Comparison of ENCODE assay signal across 30 mouse cellular contexts in genomic region chr2:141180656-141181055, GRCm38 (mm10).
A peak's percentile ranks its signal among the peaks of the same experiment; 100 is the strongest.
DNase-seq lines count a peak whose midpoint lies in the region; ATAC-seq and TF ChIP-seq lines count a peak whose summit lies in the region.
"Had no signal": no experiment of that assay in that cellular context is flagged by ENCODE, and none has a peak within 500 bp of the region (broad histone marks: within the 10 kb centered on the region; RNA-seq: fewer than 3 reads in every experiment).

No protein-coding gene starts in this region.

- no peak overlapping the region for H3K9ac ChIP-seq in embryonic facial prominence, embryonic 14.5 days (ENCODE audit: low read depth, low read length)
- no peak overlapping the region for H3K9ac ChIP-seq in midbrain, embryonic 16.5 days (ENCODE audit: low read depth, low read length)
- H3K9ac ChIP-seq: embryonic facial prominence, embryonic 15.5 days; heart, embryonic 12.5 days; heart, embryonic 15.5 days; hindbrain, embryonic 14.5 days had no signal

- no peak overlapping the region for H3K4me3 ChIP-seq in embryonic facial prominence, embryonic 14.5 days (ENCODE audit: low read depth, low read length)
- H3K4me3 ChIP-seq in embryonic facial prominence, embryonic 10.5 days: no peak overlapping the region
- H3K4me3 ChIP-seq in midbrain, embryonic 16.5 days (ENCODE audit: low read depth, low read length): no peak overlapping the region
- H3K4me3 ChIP-seq in midbrain, embryonic 10.5 days: no peak overlapping the region
- H3K4me3 ChIP-seq: embryonic facial prominence, embryonic 15.5 days; heart, embryonic 12.5 days; heart, embryonic 15.5 days had no signal

- no peaks in the 10 kb centered on the region for H3K36me3 ChIP-seq in embryonic facial prominence, embryonic 14.5 days (ENCODE audit: control insufficient read depth, insufficient read depth, low read length)
- H3K36me3 ChIP-seq in embryonic facial prominence, embryonic 10.5 days (replicated peaks): no peaks in the 10 kb centered on the region
- H3K36me3 ChIP-seq in midbrain, embryonic 16.5 days (ENCODE audit: control insufficient read depth, insufficient read depth, low read length): no peaks in the 10 kb centered on the region
- H3K36me3 ChIP-seq in midbrain, embryonic 10.5 days: no peaks in the 10 kb centered on the region
- H3K36me3 ChIP-seq: embryonic facial prominence, embryonic 15.5 days; G1E; heart, embryonic 12.5 days; heart, embryonic 15.5 days had no signal

- peak; percentile 36 for DNase-seq in embryonic facial prominence, embryonic 14.5 days (ENCODE audit: low spot score)
- no peak for DNase-seq in embryonic facial prominence, embryonic 10.5 days (ENCODE audit: low spot score)
- peak; percentile 3 for DNase-seq in layer of hippocampus, adult 9-10 months (ENCODE audit: low spot score)
- DNase-seq in layer of hippocampus, adult 8-10 months (ENCODE audit: low spot score in 2 of 2): no peak
- no peak for DNase-seq in midbrain, embryonic 10.5 days (ENCODE audit: low spot score)
- peak; percentile 72 for DNase-seq in brain, embryonic 14.5 days (ENCODE audit: low read depth)
- DNase-seq in kidney, adult 8-10 months: no peak
- DNase-seq: adrenal gland, adult 8-10 months; adrenal gland, postnatal 25 days; B cell, adult 2 months; cerebellum, adult 11 months; cerebellum, adult 2 months; cerebellum, postnatal 10 days; cerebellum, postnatal 36 days; embryo, embryonic 11 days; gastrocnemius, postnatal 25 days; heart, adult 18-20 months; heart, postnatal 10 days; heart, postnatal 36 days had no signal

- no peak overlapping the region for H3K4me2 ChIP-seq in embryonic facial prominence, embryonic 14.5 days (ENCODE audit: low read depth, low read length)
- no peak overlapping the region for H3K4me2 ChIP-seq in midbrain, embryonic 16.5 days (ENCODE audit: low read length)
- H3K4me2 ChIP-seq: embryonic facial prominence, embryonic 15.5 days; heart, embryonic 12.5 days; heart, embryonic 15.5 days; hindbrain, embryonic 14.5 days had no signal

- H3K27me3 ChIP-seq in embryonic facial prominence, embryonic 14.5 days (replicated peaks; ENCODE audit: control insufficient read depth, insufficient read depth, low read length): no peaks in the 10 kb centered on the region
- no peaks in the 10 kb centered on the region for H3K27me3 ChIP-seq in embryonic facial prominence, embryonic 10.5 days (replicated peaks; ENCODE audit: low read depth, poor library complexity, severe bottlenecking)
- H3K27me3 ChIP-seq in midbrain, embryonic 16.5 days (ENCODE audit: control insufficient read depth, insufficient read depth, low read depth, low read length): no peaks in the 10 kb centered on the region
- no peaks in the 10 kb centered on the region for H3K27me3 ChIP-seq in midbrain, embryonic 10.5 days (ENCODE audit: low read depth, poor library complexity, severe bottlenecking)
- H3K27me3 ChIP-seq: CH12.LX; embryonic facial prominence, embryonic 15.5 days; heart, embryonic 12.5 days; heart, embryonic 15.5 days had no signal

- WGBS in embryonic facial prominence, embryonic 14.5 days: 27% methylated on average over 1 of the region's 1 CpGs
- WGBS in embryonic facial prominence, embryonic 10.5 days: 36% methylated on average over 1 of the region's 1 CpGs
- WGBS in midbrain, embryonic 16.5 days: 47% methylated on average over 1 of the region's 1 CpGs
- WGBS in midbrain, embryonic 10.5 days: 76% methylated on average over 1 of the region's 1 CpGs

- no peak for TF ChIP-seq POLR2A in brain, embryonic 14.5 days (IDR thresholded peaks at IDR 0.05; ENCODE audit: borderline replicate concordance, extremely low read depth, insufficient read depth, insufficient read length, poor library complexity, severe bottlenecking)

- ATAC-seq in embryonic facial prominence, embryonic 14.5 days (ENCODE audit: low read depth): no peak
- 0 out of 2 replicates have a peak, but pooled peaks have one; percentile 58 for ATAC-seq in midbrain, embryonic 16.5 days
- ATAC-seq: activated CD4-positive, CD25-positive, alpha-beta regulatory T cell, adult 4 months; hindbrain, postnatal 0 days; inflammation-experienced regulatory T-cells, adult 6 months; intestine, embryonic 16.5 days had no signal

- no peak for TF ChIP-seq CTCF in brain, embryonic 14.5 days (IDR thresholded peaks at IDR 0.05; ENCODE audit: borderline replicate concordance, extremely low read depth, insufficient read depth, insufficient read length)

- H3K4me1 ChIP-seq in embryonic facial prominence, embryonic 14.5 days (ENCODE audit: control insufficient read depth, insufficient read depth, low read length): no peaks in the 10 kb centered on the region
- no peaks in the 10 kb centered on the region for H3K4me1 ChIP-seq in embryonic facial prominence, embryonic 10.5 days
- no peaks in the 10 kb centered on the region for H3K4me1 ChIP-seq in midbrain, embryonic 16.5 days (ENCODE audit: control insufficient read depth, insufficient read depth, low read length)
- peaks cover 5% of the 10 kb centered on the region; the same call in 1 of the 2 replicates for H3K4me1 ChIP-seq in midbrain, embryonic 10.5 days
- H3K4me1 ChIP-seq: embryonic facial prominence, embryonic 15.5 days; heart, embryonic 12.5 days; heart, embryonic 15.5 days had no signal

- no peak overlapping the region for H3K27ac ChIP-seq in embryonic facial prominence, embryonic 14.5 days (replicated peaks; ENCODE audit: low read depth, low read length)
- no peak overlapping the region for H3K27ac ChIP-seq in embryonic facial prominence, embryonic 10.5 days (replicated peaks)
- no peak overlapping the region for H3K27ac ChIP-seq in midbrain, embryonic 16.5 days (ENCODE audit: low read length)
- no peak overlapping the region for H3K27ac ChIP-seq in midbrain, embryonic 10.5 days (replicated peaks)
- H3K27ac ChIP-seq: embryonic facial prominence, embryonic 15.5 days; heart, embryonic 15.5 days; hindbrain, embryonic 14.5 days; hindbrain, postnatal 0 days had no signal

- no peaks in the 10 kb centered on the region for H3K9me3 ChIP-seq in embryonic facial prominence, embryonic 14.5 days (ENCODE audit: control insufficient read depth, low read length)
- no peaks in the 10 kb centered on the region for H3K9me3 ChIP-seq in embryonic facial prominence, embryonic 10.5 days
- no peaks in the 10 kb centered on the region for H3K9me3 ChIP-seq in midbrain, embryonic 16.5 days (replicated peaks; ENCODE audit: control insufficient read depth, low read length, poor library complexity, severe bottlenecking)
- H3K9me3 ChIP-seq in midbrain, embryonic 10.5 days (replicated peaks): no peaks in the 10 kb centered on the region
- H3K9me3 ChIP-seq: embryonic facial prominence, embryonic 15.5 days; G1E; heart, embryonic 12.5 days; heart, embryonic 15.5 days had no signal

Comparison
In these comparisons a context has a peak if more than half of its experiments do, and no peak if none do; other contexts are left out.
1. DNase-seq: peak in embryonic facial prominence, embryonic 14.5 days (single experiment), layer of hippocampus, adult 9-10 months (single experiment) and brain, embryonic 14.5 days (single experiment); none in embryonic facial prominence, embryonic 10.5 days (single experiment), layer of hippocampus, adult 8-10 months (0 of 2), midbrain, embryonic 10.5 days (single experiment) and kidney, adult 8-10 months (0 of 2).